Mouse (Mus musculus): ENCODE measurements around the gene Ccndbp1. TPM values are rescaled to one million over a fixed set of nuclear protein-coding genes. Genes with fewer than 3 reads are reported as not detected.

Ccndbp1 gene
- total and polyA plus RNA-seq, 2 experiments from 2014 or later = 63.3 to 85.0 TPM

DNA sequence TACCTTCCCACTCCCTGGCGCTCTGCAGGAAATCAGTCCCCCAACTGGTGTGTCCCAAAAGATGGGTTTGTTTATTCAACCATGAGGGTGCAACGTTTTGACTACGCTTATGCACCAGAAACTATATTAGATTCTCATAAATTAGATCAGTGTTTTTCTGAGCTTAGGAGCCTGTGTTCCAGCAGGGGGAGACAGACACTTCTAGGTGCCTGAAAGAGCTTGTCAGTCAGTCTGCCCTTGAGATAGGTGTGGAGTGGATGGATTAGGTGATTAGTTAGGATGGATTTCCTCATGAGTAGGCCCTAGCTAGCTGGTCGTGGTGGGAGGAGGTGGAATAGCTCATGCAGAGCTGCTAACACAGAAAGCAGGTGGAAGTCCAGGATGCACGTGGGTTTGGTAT lies 32.9 kb downstream of the Ccndbp1 start:
- Histone ChIP-seq H3K9me3 (ENCODE audit: low read length) (no peaks in the 10 kb centered on the region), H3K4me1 (ENCODE audit: insufficient read depth) (no peaks in the 10 kb centered on the region), H3K27me3 (ENCODE audit: insufficient read depth, low read length) (no peaks in the 10 kb centered on the region), H3K9ac (no peak overlapping the region), H3K4me2 (ENCODE audit: low read depth) (no peak overlapping the region), H3K27ac (ENCODE audit: low read depth, low read length) (no peak overlapping the region), H3K4me3 (ENCODE audit: low read depth, low read length) (no peak overlapping the region), H3K36me3 (ENCODE audit: insufficient read depth) (no peaks in the 10 kb centered on the region)
- ATAC-seq (no peak), DNase-seq (peak; percentile 35)
- WGBS = 47% methylated on average over 5 of the region's 5 CpGs
- TF ChIP-seq CTCF (IDR thresholded peaks at IDR 0.05; ENCODE audit: low read depth) = peak; percentile 72

DNA sequence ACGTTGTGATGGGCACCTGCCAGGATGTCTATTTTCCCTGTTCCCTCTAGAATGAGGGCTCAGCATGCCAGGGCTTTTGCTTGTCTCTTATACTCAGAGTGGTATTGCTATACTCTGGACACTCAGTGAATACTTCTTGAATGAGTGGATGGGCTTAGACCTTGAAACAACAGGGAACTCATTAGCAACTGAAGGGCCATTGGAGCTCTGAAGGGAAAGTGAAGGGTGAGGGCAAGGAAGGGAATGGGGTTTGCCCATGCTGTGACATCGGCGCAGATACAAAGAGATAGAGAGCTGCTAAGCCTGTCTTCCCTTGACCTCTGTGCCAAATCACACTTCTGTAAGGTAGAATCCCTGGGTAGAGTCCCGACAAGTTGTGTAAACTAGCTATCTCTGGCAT lies 37.5 kb downstream of the Ccndbp1 start:
- no peaks in the 10 kb centered on the region for H3K27me3 ChIP-seq (ENCODE audit: insufficient read depth, low read length)
- TF ChIP-seq CTCF (IDR thresholded peaks at IDR 0.05; ENCODE audit: low read depth) = no peak
- ATAC-seq (no peak), DNase-seq (no peak)
- no peak overlapping the region for H3K9ac ChIP-seq
- no peak overlapping the region for H3K4me2 ChIP-seq (ENCODE audit: low read depth)
- H3K4me1 ChIP-seq (ENCODE audit: insufficient read depth) = no peaks in the 10 kb centered on the region
- 82% methylated on average over 4 of the region's 4 CpGs for WGBS
- H3K27ac ChIP-seq (ENCODE audit: low read depth, low read length) = no peak overlapping the region
- H3K9me3 ChIP-seq (ENCODE audit: low read length) = no peaks in the 10 kb centered on the region
- no peaks in the 10 kb centered on the region for H3K36me3 ChIP-seq (ENCODE audit: insufficient read depth)
- H3K4me3 ChIP-seq (ENCODE audit: low read depth, low read length) = no peak overlapping the region

DNA sequence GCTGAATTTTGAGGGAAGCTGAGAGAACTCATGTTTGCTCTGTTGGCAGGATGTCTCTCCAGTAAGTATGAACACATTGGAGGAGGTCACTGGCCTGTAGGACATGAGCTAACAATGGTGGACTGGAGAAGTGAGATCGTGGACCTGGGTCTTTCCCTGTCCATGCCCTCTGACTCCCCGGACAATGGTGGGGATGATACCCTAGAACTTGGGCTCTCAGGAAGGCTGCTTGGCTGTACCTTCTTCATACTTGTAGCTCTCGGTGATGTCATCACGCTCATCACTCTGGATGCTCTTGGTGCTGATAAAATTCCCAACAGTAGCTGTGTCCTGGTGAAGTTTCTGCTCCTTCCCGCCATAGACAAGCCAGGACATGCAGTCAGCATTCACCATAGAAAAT lies 44.0 kb downstream of the Ccndbp1 start:
- no peak overlapping the region for H3K4me3 ChIP-seq (ENCODE audit: low read depth, low read length)
- no peak overlapping the region for H3K27ac ChIP-seq (ENCODE audit: low read depth, low read length)
- H3K4me2 ChIP-seq (ENCODE audit: low read depth) = no peak overlapping the region
- H3K27me3 ChIP-seq (ENCODE audit: insufficient read depth, low read length) = no peaks in the 10 kb centered on the region
- TF ChIP-seq CTCF (IDR thresholded peaks at IDR 0.05; ENCODE audit: low read depth) = no peak
- H3K36me3 ChIP-seq (ENCODE audit: insufficient read depth) = no peaks in the 10 kb centered on the region
- no peaks in the 10 kb centered on the region for H3K4me1 ChIP-seq (ENCODE audit: insufficient read depth)
- H3K9me3 ChIP-seq (ENCODE audit: low read length) = no peaks in the 10 kb centered on the region
- no peak overlapping the region for H3K9ac ChIP-seq
- no peak for ATAC-seq
- 94% methylated on average over 5 of the region's 5 CpGs for WGBS
- DNase-seq = no peak

DNA sequence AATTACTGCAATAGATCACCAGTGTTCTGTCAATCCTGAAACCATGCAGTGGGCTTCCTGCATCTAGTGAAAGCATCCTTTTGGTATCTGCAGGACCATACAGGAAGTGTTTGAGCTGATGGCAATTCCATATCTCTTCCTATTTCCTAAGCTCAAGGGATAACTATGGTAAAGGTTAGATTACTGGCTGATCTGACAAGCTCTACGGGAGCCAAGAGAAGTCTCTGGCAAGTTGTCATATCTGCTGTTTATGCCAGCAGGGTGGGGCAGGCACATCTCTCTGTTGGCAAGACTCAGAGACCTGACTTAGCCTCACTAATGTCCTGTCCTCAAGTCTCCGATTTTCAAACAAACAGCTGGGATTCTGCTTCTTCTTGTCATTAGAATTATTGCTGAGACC lies 45.9 kb downstream of the Ccndbp1 start:
- TF ChIP-seq CTCF (IDR thresholded peaks at IDR 0.05; ENCODE audit: low read depth) = no peak
- H3K9ac ChIP-seq = no peak overlapping the region
- WGBS = 73% methylated on average over 2 of the region's 2 CpGs

DNA sequence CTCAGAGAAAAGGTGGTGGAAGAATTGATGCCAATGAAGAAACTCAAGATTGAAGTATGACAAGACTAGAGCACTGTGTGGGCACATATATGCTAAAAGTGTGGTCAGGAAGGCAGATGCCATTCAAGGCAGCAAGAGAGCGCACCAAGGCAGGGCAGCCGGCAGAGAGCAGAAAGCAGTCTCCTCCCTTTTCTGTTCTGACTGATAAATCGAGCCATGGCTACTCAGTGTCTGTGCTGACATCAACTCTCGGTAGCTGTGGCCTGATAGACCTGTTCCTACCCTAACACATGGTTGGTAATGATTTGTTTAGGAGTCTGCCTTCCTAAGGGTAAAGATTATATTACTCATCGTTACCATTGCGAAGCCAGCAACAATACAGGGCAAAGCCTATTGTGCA lies 47.7 kb downstream of the Ccndbp1 start:
- H3K36me3 ChIP-seq (ENCODE audit: insufficient read depth) = no peaks in the 10 kb centered on the region
- 93% methylated on average over 6 of the region's 6 CpGs for WGBS

More for the DNA sequence above, 45.9 kb downstream of the Ccndbp1 start:
- H3K36me3 ChIP-seq (ENCODE audit: insufficient read depth) = no peaks in the 10 kb centered on the region
- no peak for DNase-seq
- ATAC-seq = no peak
- H3K27me3 ChIP-seq (ENCODE audit: insufficient read depth, low read length) = no peaks in the 10 kb centered on the region
- H3K4me2 ChIP-seq (ENCODE audit: low read depth) = no peak overlapping the region
- no peak overlapping the region for H3K4me3 ChIP-seq (ENCODE audit: low read depth, low read length)
- no peaks in the 10 kb centered on the region for H3K4me1 ChIP-seq (ENCODE audit: insufficient read depth)
- no peak overlapping the region for H3K27ac ChIP-seq (ENCODE audit: low read depth, low read length)
- no peaks in the 10 kb centered on the region for H3K9me3 ChIP-seq (ENCODE audit: low read length)

DNA sequence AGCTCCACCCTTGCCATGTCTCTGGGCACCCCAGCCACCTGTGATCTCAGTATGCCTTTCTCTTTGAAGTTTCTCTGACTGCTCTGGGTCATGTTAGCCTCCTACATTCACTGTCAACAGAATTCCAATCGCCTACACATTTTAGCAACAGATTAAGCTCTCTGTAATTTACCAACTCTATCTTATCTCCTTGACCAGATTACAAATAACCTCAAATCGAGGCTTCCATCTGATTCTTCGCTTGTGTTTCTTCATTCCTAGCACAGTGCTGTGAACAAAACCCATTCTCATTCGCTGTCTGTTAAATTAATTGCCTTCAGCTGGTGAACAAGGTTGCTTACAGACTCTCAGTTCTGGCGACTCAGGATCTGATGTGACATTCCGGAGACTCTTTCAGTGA lies 49.8 kb downstream of the Ccndbp1 start:
- TF ChIP-seq CTCF (IDR thresholded peaks at IDR 0.05; ENCODE audit: low read depth) = no peak
- no peak for DNase-seq
- no peak overlapping the region for H3K27ac ChIP-seq (ENCODE audit: low read depth, low read length)
- H3K4me3 ChIP-seq (ENCODE audit: low read depth, low read length) = no peak overlapping the region
- WGBS = 84% methylated on average over 6 of the region's 6 CpGs
- H3K36me3 ChIP-seq (ENCODE audit: insufficient read depth) = no peaks in the 10 kb centered on the region
- H3K27me3 ChIP-seq (ENCODE audit: insufficient read depth, low read length) = no peaks in the 10 kb centered on the region
- no peaks in the 10 kb centered on the region for H3K9me3 ChIP-seq (ENCODE audit: low read length)
- no peak overlapping the region for H3K4me2 ChIP-seq (ENCODE audit: low read depth)
- ATAC-seq = no peak
- H3K9ac ChIP-seq = no peak overlapping the region
- no peaks in the 10 kb centered on the region for H3K4me1 ChIP-seq (ENCODE audit: insufficient read depth)

More for the DNA sequence above, 47.7 kb downstream of the Ccndbp1 start:
- Histone ChIP-seq H3K4me1 (ENCODE audit: insufficient read depth) (no peaks in the 10 kb centered on the region), H3K9me3 (ENCODE audit: low read length) (no peaks in the 10 kb centered on the region), H3K27ac (ENCODE audit: low read depth, low read length) (no peak overlapping the region), H3K4me3 (ENCODE audit: low read depth, low read length) (no peak overlapping the region), H3K4me2 (ENCODE audit: low read depth) (no peak overlapping the region), H3K27me3 (ENCODE audit: insufficient read depth, low read length) (no peaks in the 10 kb centered on the region), H3K9ac (no peak overlapping the region)
- no peak for TF ChIP-seq CTCF (IDR thresholded peaks at IDR 0.05; ENCODE audit: low read depth)
- no peak for ATAC-seq
- DNase-seq = no peak

DNA sequence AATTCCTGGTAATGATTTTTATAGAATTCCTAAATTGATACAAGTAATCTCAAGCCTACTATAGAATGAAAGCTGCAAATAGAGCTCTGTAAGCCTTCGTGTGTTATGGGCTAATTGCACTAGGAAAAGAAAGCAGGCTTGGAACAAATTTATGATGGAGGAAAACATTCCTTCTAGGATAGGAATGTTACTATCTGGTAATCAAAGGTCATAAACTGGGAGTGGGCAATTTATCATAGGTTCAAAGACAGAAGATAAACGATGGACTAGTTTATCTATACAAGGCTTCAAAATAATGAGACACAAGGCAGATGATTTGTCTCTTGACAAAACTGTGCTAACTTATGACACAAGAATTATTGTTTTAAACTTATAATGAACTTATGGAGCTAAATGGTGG lies 53.1 kb downstream of the Ccndbp1 start:
- no peak overlapping the region for H3K9ac ChIP-seq
- no peak overlapping the region for H3K4me3 ChIP-seq (ENCODE audit: low read depth, low read length)
- WGBS = 83% methylated on average over 2 of the region's 2 CpGs

More for the DNA sequence above, 53.1 kb downstream of the Ccndbp1 start:
- ATAC-seq (no peak), DNase-seq (no peak)
- Histone ChIP-seq H3K36me3 (ENCODE audit: insufficient read depth) (no peaks in the 10 kb centered on the region), H3K4me2 (ENCODE audit: low read depth) (no peak overlapping the region), H3K27ac (ENCODE audit: low read depth, low read length) (no peak overlapping the region), H3K27me3 (ENCODE audit: insufficient read depth, low read length) (no peaks in the 10 kb centered on the region), H3K9me3 (ENCODE audit: low read length) (no peaks in the 10 kb centered on the region), H3K4me1 (ENCODE audit: insufficient read depth) (no peaks in the 10 kb centered on the region)
- no peak for TF ChIP-seq CTCF (IDR thresholded peaks at IDR 0.05; ENCODE audit: low read depth)

Small RNA genes within 50 kb of the gene (microRNA-seq; reads per million reads assigned to microRNA genes)
- gene Gm44325 = 0 reads per million in 2 experiments

Other genes with a start within 250 kb of the Ccndbp1 start
- 26.7 and 29.8 TPM in 2 replicates for gene Cdan1, start 158.3 kb upstream of the Ccndbp1 start, total RNA-seq (2014; rRNA removed)
- gene Cdan1, start 158.3 kb upstream of the Ccndbp1 start, polyA plus RNA-seq (2015; fragmentation: Nextera tagmentation; extraction: Ambion mirVana) = 2.9 and 4.3 TPM in 2 replicates
- 48.3 and 59.1 TPM in 2 replicates for gene Ttbk2, start 157.8 kb upstream of the Ccndbp1 start, total RNA-seq (2014; rRNA removed)
- 4.4 and 7.4 TPM in 2 replicates for gene Ttbk2, start 157.8 kb upstream of the Ccndbp1 start, polyA plus RNA-seq (2015; fragmentation: Nextera tagmentation; extraction: Ambion mirVana)
- gene Ubr1, start 37.7 kb upstream of the Ccndbp1 start, total RNA-seq (2014; rRNA removed) = 25.5 and 29.8 TPM in 2 replicates
- 14.6 and 25.0 TPM in 2 replicates for gene Ubr1, start 37.7 kb upstream of the Ccndbp1 start, polyA plus RNA-seq (2015; fragmentation: Nextera tagmentation; extraction: Ambion mirVana)
- 16.3 and 17.3 TPM in 2 replicates for gene Tmem62, start 31.4 kb upstream of the Ccndbp1 start, total RNA-seq (2014; rRNA removed)
- 9.3 and 11.6 TPM in 2 replicates for gene Tmem62, start 31.4 kb upstream of the Ccndbp1 start, polyA plus RNA-seq (2015; fragmentation: Nextera tagmentation; extraction: Ambion mirVana)
- gene Epb42, start 28.7 kb downstream of the Ccndbp1 start, total RNA-seq (2014; rRNA removed) = 0.46 TPM in 1 of 2 replicates, not detected in the other
- gene Epb42, start 28.7 kb downstream of the Ccndbp1 start, polyA plus RNA-seq (2015; fragmentation: Nextera tagmentation; extraction: Ambion mirVana) = 0.06 TPM in 1 of 2 replicates, not detected in the other
- gene Tgm5, start 77.4 kb downstream of the Ccndbp1 start, total RNA-seq (2014; rRNA removed) = not detected in 2 replicates
- 0.07 TPM in 1 of 2 replicates, not detected in the other for gene Tgm5, start 77.4 kb downstream of the Ccndbp1 start, polyA plus RNA-seq (2015; fragmentation: Nextera tagmentation; extraction: Ambion mirVana)
- gene Tgm7, start 101.4 kb downstream of the Ccndbp1 start, total RNA-seq (2014; rRNA removed) = not detected in 2 replicates
- gene Tgm7, start 101.4 kb downstream of the Ccndbp1 start, polyA plus RNA-seq (2015; fragmentation: Nextera tagmentation; extraction: Ambion mirVana) = not detected in 2 replicates
- 21.8 and 24.2 TPM in 2 replicates for gene Adal, start 132.0 kb downstream of the Ccndbp1 start, total RNA-seq (2014; rRNA removed)
- 19.4 and 23.4 TPM in 2 replicates for gene Adal, start 132.0 kb downstream of the Ccndbp1 start, polyA plus RNA-seq (2015; fragmentation: Nextera tagmentation; extraction: Ambion mirVana)
- gene Lcmt2, start 132.2 kb downstream of the Ccndbp1 start, total RNA-seq (2014; rRNA removed) = 8.6 and 12.0 TPM in 2 replicates
- 13.2 and 16.3 TPM in 2 replicates for gene Lcmt2, start 132.2 kb downstream of the Ccndbp1 start, polyA plus RNA-seq (2015; fragmentation: Nextera tagmentation; extraction: Ambion mirVana)
- 26.1 and 29.7 TPM in 2 replicates for gene Tubgcp4, start 162.3 kb downstream of the Ccndbp1 start, total RNA-seq (2014; rRNA removed)
- 12.4 and 18.5 TPM in 2 replicates for gene Tubgcp4, start 162.3 kb downstream of the Ccndbp1 start, polyA plus RNA-seq (2015; fragmentation: Nextera tagmentation; extraction: Ambion mirVana)
- 7.4 and 8.0 TPM in 2 replicates for gene Zscan29, start 162.7 kb downstream of the Ccndbp1 start, total RNA-seq (2014; rRNA removed)
- 3.5 and 4.9 TPM in 2 replicates for gene Zscan29, start 162.7 kb downstream of the Ccndbp1 start, polyA plus RNA-seq (2015; fragmentation: Nextera tagmentation; extraction: Ambion mirVana)